Mouse (Mus musculus) liver, postnatal 0 days (tissue): ENCODE results near the gene Fgf12. TPM values are rescaled to one million over a fixed set of nuclear protein-coding genes. Genes with fewer than 3 reads are reported as not detected.

Source experiments
- ATAC-seq: fragments of 200-750 bp; cut with Nextera tagmentation; 2 replicates; pipeline ENCODE4 v1.8.0; 2017; ENCODE audit warnings: mild to moderate bottlenecking, moderate library complexity
- DNase-seq: peaks from one replicate; pipeline ENCODE4 v3.0.0-alpha.2; 2016
- H3K27ac ChIP-seq: fragments of 300-500 bp; sonication (generic); 2 replicates; pipeline ENCODE4 v1.5.1; 2014; ENCODE audit warnings: antibody characterized with exemption, moderate library complexity, mild to moderate bottlenecking, low read depth
- H3K27me3 ChIP-seq: fragments of 300-500 bp; sonication (generic); 2 replicates; pipeline ENCODE4 v1.6.1; 2014; ENCODE audit warnings: low read length, control low read depth, mixed read lengths; ENCODE audit not compliant: insufficient read depth
- H3K36me3 ChIP-seq: fragments of 300-500 bp; sonication (generic); replicated peaks from 2 replicates; pipeline ENCODE4 v1.6.1; 2014; ENCODE audit warnings: mild to moderate bottlenecking, control low read depth, low read length, moderate library complexity, mixed read lengths; ENCODE audit not compliant: insufficient read depth
- H3K4me1 ChIP-seq: fragments of 300-500 bp; sonication (generic); 2 replicates; pipeline ENCODE4 v1.6.1; 2014; ENCODE audit warnings: antibody characterized with exemption, mild to moderate bottlenecking, control low read depth; ENCODE audit not compliant: insufficient read depth
- H3K4me2 ChIP-seq: fragments of 300-500 bp; sonication (generic); 2 replicates; pipeline ENCODE4 v1.6.1; 2014; ENCODE audit warnings: low read depth, mild to moderate bottlenecking, low read length, moderate library complexity, mixed read lengths
- H3K4me3 ChIP-seq: fragments of 300-500 bp; sonication (generic); 2 replicates; pipeline ENCODE4 v1.5.1; 2014; ENCODE audit warnings: low read depth, low read length
- H3K9ac ChIP-seq: fragments of 300-500 bp; sonication (generic); replicated peaks from 2 replicates; pipeline ENCODE4 v1.6.1; 2014; ENCODE audit warnings: mild to moderate bottlenecking, moderate library complexity
- H3K9me3 ChIP-seq: fragments of 300-500 bp; sonication (generic); 2 replicates; pipeline ENCODE4 v1.6.1; 2016; ENCODE audit warnings: mild to moderate bottlenecking, control low read depth, low read length, mixed read lengths
- CTCF ChIP-seq: sonication (generic); IDR thresholded peaks from 2 replicates; pipeline ENCODE4 v1.5.1; 2016; ENCODE audit warnings: antibody characterized with exemption, low read depth
- EP300 ChIP-seq: IDR thresholded peaks from 2 replicates; pipeline ENCODE4 v1.6.1; 2016; ENCODE audit warnings: antibody characterized with exemption, low read depth, mild to moderate bottlenecking
- WGBS: fragments of 180-500 bp; shearing (Covaris S2); extraction: QIAGEN DNeasy Blood & Tissue Kit; methylation state at CpG from one replicate; pipeline ENCODE4 v1.1.7; 2014; ENCODE audit not compliant: insufficient replicate concordance; 5-methylcytosine and 5-hydroxymethylcytosine counted together
- polyA plus RNA-seq: library from polyadenylated mRNA; unstranded; fragments of >200 nt; fragmentation: Nextera tagmentation; extraction: Ambion mirVana; gene quantifications from 2 replicates; pipeline ENCODE4 v1.2.1, GENCODE M21; 2015

Fgf12 gene
- polyA plus RNA-seq, 1 experiment from 2014 or later = 0.04 TPM

DNA sequence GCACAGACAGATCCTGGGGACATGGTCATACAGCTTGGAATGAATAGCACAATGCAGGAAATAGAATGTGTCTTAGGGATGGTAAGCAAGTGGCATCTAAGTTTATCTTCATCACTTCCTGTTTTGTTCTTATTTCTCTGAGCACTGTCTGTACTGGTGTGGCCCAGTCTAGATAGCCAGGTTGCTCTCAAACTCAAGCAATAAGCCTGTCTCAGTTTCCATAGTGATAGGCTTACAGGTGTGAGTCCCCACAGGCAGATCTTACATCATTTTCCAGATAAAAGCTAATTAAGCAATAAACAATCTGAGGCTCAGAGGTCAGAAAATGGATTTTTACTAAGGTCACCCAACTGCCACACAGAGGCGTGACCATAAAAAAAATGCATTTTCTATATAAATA lies 348.7 kb downstream of the Fgf12 start:
- H3K9me3 ChIP-seq = no peaks in the 10 kb centered on the region
- no peaks in the 10 kb centered on the region for H3K27me3 ChIP-seq
- ATAC-seq = no peak
- H3K27ac ChIP-seq = no peak overlapping the region
- TF ChIP-seq EP300 = no peak
- no peak for TF ChIP-seq CTCF
- H3K36me3 ChIP-seq = no peaks in the 10 kb centered on the region
- H3K4me1 ChIP-seq = no peaks in the 10 kb centered on the region
- H3K9ac ChIP-seq = no peak overlapping the region
- H3K4me2 ChIP-seq = no peak overlapping the region
- DNase-seq = no peak
- H3K4me3 ChIP-seq = no peak overlapping the region
- WGBS = 67% methylated on average over 1 of the region's 1 CpGs

DNA sequence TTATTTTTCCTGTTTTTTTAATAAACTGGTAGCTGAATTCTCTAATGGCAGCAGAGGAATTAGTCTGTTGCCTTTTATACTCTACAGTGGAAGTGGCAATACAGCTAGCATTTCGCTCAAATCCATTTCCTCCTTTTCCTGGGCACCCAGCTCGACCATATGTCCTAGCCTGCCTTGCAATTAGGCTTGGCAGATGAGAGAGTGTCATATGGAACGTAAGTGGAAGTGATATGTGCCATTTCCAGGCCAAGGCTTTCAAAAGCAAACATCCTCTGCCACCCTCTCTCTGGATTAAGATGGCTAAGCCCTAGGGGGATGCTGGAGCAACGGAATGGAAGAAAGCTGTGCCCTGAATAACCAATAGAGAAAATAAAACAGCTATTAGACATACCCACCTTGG lies 350.2 kb downstream of the Fgf12 start:
- Histone ChIP-seq H3K9me3 (no peaks in the 10 kb centered on the region), H3K27me3 (no peaks in the 10 kb centered on the region), H3K4me2 (no peak overlapping the region), H3K27ac (no peak overlapping the region), H3K9ac (no peak overlapping the region), H3K36me3 (no peaks in the 10 kb centered on the region), H3K4me1 (no peaks in the 10 kb centered on the region), H3K4me3 (no peak overlapping the region)
- TF ChIP-seq CTCF (no peak), EP300 (no peak)
- DNase-seq = no peak
- 50% methylated on average over 4 of the region's 4 CpGs for WGBS
- no peak for ATAC-seq

DNA sequence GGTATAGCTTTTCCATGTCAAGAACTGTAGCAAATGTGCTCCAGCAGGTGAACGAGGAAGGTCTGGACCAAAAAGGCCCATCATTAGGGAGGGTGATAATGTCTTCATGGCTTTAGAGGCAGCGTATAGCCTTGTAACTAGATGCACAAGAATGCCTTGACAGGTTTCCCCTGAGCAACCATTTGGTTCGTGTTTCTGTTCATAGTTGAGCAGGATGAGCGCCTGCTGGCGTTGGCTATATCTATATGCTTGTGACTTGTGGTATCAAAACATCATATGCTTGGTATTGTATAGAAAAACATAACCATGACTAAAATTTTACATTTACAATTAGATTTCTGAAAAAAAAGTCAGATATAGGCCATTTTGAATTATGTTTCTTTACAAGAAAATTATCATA lies 361.6 kb downstream of the Fgf12 start:
- H3K4me1 ChIP-seq = no peaks in the 10 kb centered on the region
- 76% methylated on average over 5 of the region's 5 CpGs for WGBS
- no peak for ATAC-seq

DNA sequence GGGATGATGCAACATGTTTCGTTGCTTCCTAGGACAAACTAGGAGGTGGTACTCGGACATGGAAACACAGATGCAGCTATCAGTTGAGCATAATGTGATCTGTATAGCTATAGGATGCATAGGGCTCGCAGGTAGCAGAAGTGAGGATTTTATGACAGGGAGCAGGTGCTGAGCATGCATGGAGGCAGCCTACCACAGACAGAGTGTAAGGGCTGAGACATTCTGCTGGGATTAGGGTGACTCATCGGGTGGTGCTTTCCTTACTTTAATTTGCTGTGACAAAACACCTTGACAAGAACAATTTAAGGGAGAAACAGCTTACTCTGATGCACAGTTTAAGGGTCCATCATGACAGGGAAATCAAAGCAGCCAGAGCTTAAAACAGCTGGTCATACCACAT lies 363.8 kb downstream of the Fgf12 start:
- ATAC-seq (no peak), DNase-seq (no peak)
- H3K27ac ChIP-seq = no peak overlapping the region
- H3K4me2 ChIP-seq = no peak overlapping the region
- WGBS = 62% methylated on average over 4 of the region's 4 CpGs
- H3K9me3 ChIP-seq = no peaks in the 10 kb centered on the region
- TF ChIP-seq EP300 (no peak), CTCF (no peak)
- no peak overlapping the region for H3K4me3 ChIP-seq
- no peaks in the 10 kb centered on the region for H3K36me3 ChIP-seq
- no peak overlapping the region for H3K9ac ChIP-seq
- no peaks in the 10 kb centered on the region for H3K27me3 ChIP-seq
- H3K4me1 ChIP-seq = no peaks in the 10 kb centered on the region

More for the DNA sequence above, 361.6 kb downstream of the Fgf12 start:
- TF ChIP-seq CTCF = no peak
- no peak for DNase-seq
- Histone ChIP-seq H3K27ac (no peak overlapping the region), H3K9me3 (no peaks in the 10 kb centered on the region), H3K4me3 (no peak overlapping the region), H3K36me3 (no peaks in the 10 kb centered on the region), H3K27me3 (no peaks in the 10 kb centered on the region), H3K9ac (no peak overlapping the region), H3K4me2 (no peak overlapping the region)

DNA sequence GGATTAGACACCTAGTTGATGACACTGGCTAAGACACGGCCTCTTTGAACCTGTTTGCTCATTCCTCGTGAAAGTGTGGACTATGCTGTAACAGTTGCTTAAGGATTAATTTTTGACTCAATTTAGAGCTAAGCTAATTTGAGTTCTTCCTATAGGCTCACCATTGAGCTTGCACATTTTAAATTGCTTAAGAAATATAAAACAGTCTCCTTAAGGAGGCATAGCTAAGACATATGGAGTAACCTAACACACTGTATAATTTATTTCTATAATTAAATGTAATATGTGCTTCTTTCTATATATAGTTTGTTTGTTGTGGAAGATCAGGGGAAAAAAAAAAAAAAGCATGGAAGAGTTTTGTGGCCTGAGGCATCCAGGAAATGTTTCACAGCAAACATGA lies 378.1 kb downstream of the Fgf12 start:
- Histone ChIP-seq H3K9me3 (no peaks in the 10 kb centered on the region), H3K27ac (no peak overlapping the region), H3K9ac (no peak overlapping the region), H3K27me3 (no peaks in the 10 kb centered on the region), H3K36me3 (no peaks in the 10 kb centered on the region), H3K4me1 (no peaks in the 10 kb centered on the region), H3K4me2 (no peak overlapping the region), H3K4me3 (no peak overlapping the region)
- DNase-seq = no peak
- TF ChIP-seq EP300 (no peak), CTCF (no peak)
- no peak for ATAC-seq
- 77% methylated on average over 2 of the region's 2 CpGs for WGBS

DNA sequence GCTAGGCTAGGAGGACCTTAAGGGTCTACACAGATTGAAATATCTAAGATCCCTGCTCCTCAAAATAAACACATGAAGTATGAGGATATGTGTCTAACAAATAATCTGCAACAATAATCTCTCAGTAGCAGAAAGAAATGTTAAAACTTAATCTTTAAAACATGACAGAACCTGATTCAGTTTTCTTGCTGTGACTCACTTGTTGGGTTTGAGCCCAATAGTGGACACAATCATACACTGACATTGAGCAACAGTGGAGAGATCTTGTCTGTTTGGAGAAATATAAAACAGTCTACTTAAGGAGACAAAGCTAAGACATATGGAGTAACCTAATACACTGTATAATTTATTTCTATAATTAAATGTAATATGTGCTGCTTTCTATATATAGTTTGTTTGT lies 379.6 kb downstream of the Fgf12 start:
- TF ChIP-seq EP300 = no peak
- no peak for TF ChIP-seq CTCF
- no peak for ATAC-seq
- no peak for DNase-seq

DNA sequence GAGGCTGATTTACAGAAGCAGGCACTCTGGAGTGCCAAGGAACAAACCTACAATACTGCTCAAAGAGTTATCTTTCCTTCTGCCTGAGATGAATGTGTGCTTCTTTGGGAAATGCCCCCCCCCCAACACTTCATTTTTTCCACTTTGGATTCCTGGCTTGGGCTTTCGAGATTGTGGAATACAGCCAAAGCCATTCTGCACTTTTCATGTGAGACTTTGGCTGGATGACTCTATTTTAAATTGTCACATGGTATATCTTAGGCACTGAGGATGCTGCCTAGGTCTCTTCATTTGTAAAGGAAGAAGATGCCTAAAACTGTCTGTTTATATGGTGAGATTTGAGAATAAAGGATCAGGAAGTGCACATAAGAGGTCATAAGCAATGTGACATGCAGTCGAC lies 402.2 kb downstream of the Fgf12 start:
- Histone ChIP-seq H3K36me3 (no peaks in the 10 kb centered on the region), H3K27ac (no peak overlapping the region), H3K27me3 (no peaks in the 10 kb centered on the region), H3K4me1 (no peaks in the 10 kb centered on the region), H3K4me2 (no peak overlapping the region), H3K4me3 (no peak overlapping the region), H3K9ac (no peak overlapping the region), H3K9me3 (no peaks in the 10 kb centered on the region)
- TF ChIP-seq CTCF (no peak), EP300 (no peak)
- 58% methylated on average over 2 of the region's 2 CpGs for WGBS
- no peak for ATAC-seq
- DNase-seq = no peak

More for the DNA sequence above, 379.6 kb downstream of the Fgf12 start:
- H3K4me3 ChIP-seq = no peak overlapping the region
- H3K9ac ChIP-seq = no peak overlapping the region
- no peak overlapping the region for H3K27ac ChIP-seq
- H3K36me3 ChIP-seq = no peaks in the 10 kb centered on the region
- no peak overlapping the region for H3K4me2 ChIP-seq
- no peaks in the 10 kb centered on the region for H3K27me3 ChIP-seq
- no peaks in the 10 kb centered on the region for H3K4me1 ChIP-seq
- no peaks in the 10 kb centered on the region for H3K9me3 ChIP-seq
